ENCODE assay signal across 12 mouse cellular contexts in genomic region chr2:51087307-51088122, GRCm38 (mm10).
A peak's percentile ranks its signal among the peaks of the same experiment; 100 is the strongest.
DNase-seq lines count a peak whose midpoint lies in the region; ATAC-seq lines count a peak whose summit lies in the region.
"Had no signal": no experiment of that assay in that cellular context is flagged by ENCODE, and none has a peak within 500 bp of the region (broad histone marks: within the 10 kb centered on the region; RNA-seq: fewer than 3 reads in every experiment).

No protein-coding gene starts in this region.

- no peak overlapping the region for H3K9ac ChIP-seq in embryonic facial prominence, embryonic 12.5 days
- 0 out of 2 replicates have a peak overlapping the region, but pooled peaks have one; percentile 19 for H3K9ac ChIP-seq in hindbrain, embryonic 12.5 days
- no peak overlapping the region for H3K9ac ChIP-seq in midbrain, embryonic 15.5 days
- H3K9ac ChIP-seq: stomach, embryonic 15.5 days had no signal

- WGBS in embryonic facial prominence, embryonic 12.5 days, result 45% methylated on average over 12 of the region's 12 CpGs
- WGBS in hindbrain, embryonic 12.5 days, result 22% methylated on average over 12 of the region's 12 CpGs
- WGBS in midbrain, embryonic 15.5 days, result 11% methylated on average over 12 of the region's 12 CpGs

- no peaks in the 10 kb centered on the region for H3K36me3 ChIP-seq in embryonic facial prominence, embryonic 12.5 days
- H3K36me3 ChIP-seq in hindbrain, embryonic 12.5 days, result no peaks in the 10 kb centered on the region
- no peaks in the 10 kb centered on the region for H3K36me3 ChIP-seq in midbrain, embryonic 15.5 days (replicated peaks)
- H3K36me3 ChIP-seq: stomach, embryonic 15.5 days had no signal

- H3K4me1 ChIP-seq in embryonic facial prominence, embryonic 12.5 days, result 0 out of 2 replicates have a peak, but pooled peaks cover 9% of the 10 kb centered on the region
- peaks cover 49% of the 10 kb centered on the region for H3K4me1 ChIP-seq in hindbrain, embryonic 12.5 days
- peaks cover 36% of the 10 kb centered on the region for H3K4me1 ChIP-seq in midbrain, embryonic 15.5 days
- H3K4me1 ChIP-seq: stomach, embryonic 15.5 days had no signal

- H3K9me3 ChIP-seq in embryonic facial prominence, embryonic 12.5 days, result no peaks in the 10 kb centered on the region
- no peaks in the 10 kb centered on the region for H3K9me3 ChIP-seq in hindbrain, embryonic 12.5 days (replicated peaks)
- H3K9me3 ChIP-seq in midbrain, embryonic 15.5 days, result no peaks in the 10 kb centered on the region
- H3K9me3 ChIP-seq: stomach, embryonic 15.5 days had no signal

- no peaks in the 10 kb centered on the region for H3K27me3 ChIP-seq in embryonic facial prominence, embryonic 12.5 days
- no peaks in the 10 kb centered on the region for H3K27me3 ChIP-seq in hindbrain, embryonic 12.5 days
- H3K27me3 ChIP-seq in midbrain, embryonic 15.5 days (replicated peaks), result no peaks in the 10 kb centered on the region
- H3K27me3 ChIP-seq: stomach, embryonic 15.5 days had no signal

- DNase-seq in R1 (ENCODE audit: low read depth, low spot score), result peak; percentile 61
- no peak for DNase-seq in lung, postnatal 4 days
- no peak for DNase-seq in cerebellum, adult 11 months
- no peak for DNase-seq in kidney, postnatal 10 days
- DNase-seq: gastrocnemius, postnatal 10 days; lung, adult 2 months had no signal

- H3K27ac ChIP-seq in embryonic facial prominence, embryonic 12.5 days, result no peak overlapping the region
- H3K27ac ChIP-seq in hindbrain, embryonic 12.5 days, result peak overlapping the region; percentile 91
- peak overlapping the region; percentile 73 for H3K27ac ChIP-seq in midbrain, embryonic 15.5 days
- H3K27ac ChIP-seq: stomach, embryonic 15.5 days had no signal

- H3K4me3 ChIP-seq in embryonic facial prominence, embryonic 12.5 days, result no peak overlapping the region
- H3K4me3 ChIP-seq in hindbrain, embryonic 12.5 days, result no peak overlapping the region
- H3K4me3 ChIP-seq in midbrain, embryonic 15.5 days, result no peak overlapping the region
- H3K4me3 ChIP-seq: stomach, embryonic 15.5 days had no signal

- peak; percentile 69; the same call in 1 of the 2 replicates for ATAC-seq in embryonic facial prominence, embryonic 12.5 days (ENCODE audit: insufficient number of reproducible peaks, insufficient read depth, low FRiP score, low TSS enrichment)
- peak; percentile 90 for ATAC-seq in hindbrain, embryonic 12.5 days (ENCODE audit: low FRiP score)
- ATAC-seq in midbrain, embryonic 15.5 days (replicated peaks), result peak; percentile 81
- no peak for ATAC-seq in inflammation-experienced regulatory T-cells, adult 6 months
- ATAC-seq: CD4-positive, CD25-positive, alpha-beta regulatory T cell, adult 4 months had no signal

- no peak overlapping the region for H3K4me2 ChIP-seq in embryonic facial prominence, embryonic 12.5 days (replicated peaks)
- H3K4me2 ChIP-seq in hindbrain, embryonic 12.5 days (replicated peaks), result peak overlapping the region; percentile 35
- peak overlapping the region; percentile 19; the same call in 1 of the 2 replicates for H3K4me2 ChIP-seq in midbrain, embryonic 15.5 days
- H3K4me2 ChIP-seq: stomach, embryonic 15.5 days had no signal
